Mouse (Mus musculus) R1 (cell line): Measurements from ENCODE around the gene Sp2.

Source experiments
- DNase-seq: peaks from one replicate; pipeline ENCODE4 v3.0.0-alpha.2; 2018; ENCODE audit warnings: low read depth, low spot score

The Sp2 gene

DNA sequence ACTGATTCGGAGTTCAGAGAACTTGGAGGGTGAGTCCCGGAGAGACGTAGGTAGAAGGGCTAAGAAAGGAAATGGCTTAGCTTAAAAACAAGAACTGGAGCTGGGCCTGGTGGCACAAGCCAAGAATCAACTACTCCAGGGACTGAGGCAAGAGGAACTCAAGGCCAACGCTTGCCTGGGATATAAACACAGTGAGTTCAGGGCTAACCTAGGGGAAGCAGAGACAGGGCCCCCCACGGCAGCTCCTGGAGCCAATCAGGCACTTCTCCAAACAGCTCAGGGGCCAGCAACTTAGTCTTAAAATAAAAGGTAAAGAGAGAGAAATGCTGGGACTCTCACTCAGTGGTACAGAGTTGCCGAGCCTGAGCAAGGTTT is 44.3 kb downstream of the Sp2 start:
- no peak for DNase-seq

DNA sequence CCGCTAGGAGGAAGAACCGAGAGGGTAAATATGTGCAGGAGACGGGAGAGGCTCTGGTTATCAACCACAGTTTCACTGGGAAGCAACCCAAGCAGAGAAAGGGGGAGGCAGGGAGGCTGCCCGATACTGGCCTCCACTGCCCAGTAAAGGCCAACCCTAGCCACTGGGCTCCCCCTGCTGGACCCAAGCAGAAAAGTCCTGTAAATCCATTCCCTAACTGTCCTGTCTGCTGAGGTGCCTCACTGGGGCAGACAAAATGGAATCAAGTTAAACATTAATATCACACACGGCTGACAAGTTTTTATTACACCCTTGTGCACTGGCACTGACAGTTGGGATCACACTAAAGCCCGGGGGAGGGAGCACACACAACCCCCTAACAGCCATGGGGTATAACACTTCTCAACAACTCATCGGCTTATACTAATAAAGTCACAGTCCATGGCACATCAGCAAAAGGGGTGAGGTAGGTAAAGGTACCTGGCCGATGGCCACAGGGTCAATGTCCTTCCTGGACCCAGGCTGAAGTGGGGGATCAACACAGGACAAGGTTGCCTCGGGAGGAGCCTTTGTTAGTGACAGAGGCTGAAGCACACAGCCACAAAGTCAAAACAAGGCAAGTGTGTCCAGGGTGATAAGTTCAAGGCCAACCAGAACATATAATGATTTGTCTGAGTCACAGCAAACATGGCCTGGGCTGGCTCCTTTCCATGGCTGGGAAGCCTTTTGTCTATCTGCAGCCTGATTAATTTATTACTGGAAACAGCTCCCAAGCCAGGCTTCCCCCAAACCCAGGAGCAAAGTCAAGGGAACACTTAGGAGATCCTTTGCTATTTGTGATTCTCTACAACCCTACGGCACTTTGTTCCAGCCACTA is 45.0 kb downstream of the Sp2 start:
- no peak for DNase-seq

DNA sequence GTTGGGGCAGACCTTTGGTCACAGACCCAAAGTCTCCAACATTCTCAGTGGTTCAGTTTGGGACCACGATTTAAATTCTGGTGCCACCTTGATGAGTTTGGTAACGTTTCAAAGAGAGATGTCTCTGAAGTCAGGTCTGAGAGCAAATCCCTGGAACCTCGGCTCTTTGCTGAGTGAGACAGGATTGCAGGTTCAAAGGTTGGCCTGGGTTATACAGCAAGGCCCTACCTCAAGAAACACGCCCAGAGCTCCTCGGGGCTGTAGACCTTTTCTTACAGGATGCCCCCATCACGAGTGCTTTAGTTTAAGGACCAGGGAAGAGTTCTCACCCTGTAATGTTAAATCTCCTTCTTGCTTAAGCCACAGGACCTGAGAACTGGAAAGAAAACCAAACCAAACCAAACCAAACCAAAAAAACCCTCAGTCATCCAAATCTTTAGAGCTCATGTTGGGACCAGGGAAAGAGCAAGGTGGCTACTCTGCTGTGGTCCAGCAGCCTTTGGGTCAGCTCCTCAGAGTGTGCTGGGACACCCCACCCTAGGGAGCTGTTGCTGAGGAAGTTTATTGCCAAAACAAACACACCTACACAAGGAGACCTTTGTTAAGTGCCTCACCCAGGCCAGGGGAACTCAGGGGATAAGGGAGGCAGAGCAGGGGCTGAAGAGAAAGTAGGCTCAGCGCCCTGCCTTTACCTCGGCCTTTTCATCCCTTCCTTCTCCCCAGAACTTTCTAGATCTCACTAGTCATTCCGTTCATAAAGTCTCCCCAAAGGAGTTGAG is 46.7 kb downstream of the Sp2 start:
- no peak for DNase-seq

DNA sequence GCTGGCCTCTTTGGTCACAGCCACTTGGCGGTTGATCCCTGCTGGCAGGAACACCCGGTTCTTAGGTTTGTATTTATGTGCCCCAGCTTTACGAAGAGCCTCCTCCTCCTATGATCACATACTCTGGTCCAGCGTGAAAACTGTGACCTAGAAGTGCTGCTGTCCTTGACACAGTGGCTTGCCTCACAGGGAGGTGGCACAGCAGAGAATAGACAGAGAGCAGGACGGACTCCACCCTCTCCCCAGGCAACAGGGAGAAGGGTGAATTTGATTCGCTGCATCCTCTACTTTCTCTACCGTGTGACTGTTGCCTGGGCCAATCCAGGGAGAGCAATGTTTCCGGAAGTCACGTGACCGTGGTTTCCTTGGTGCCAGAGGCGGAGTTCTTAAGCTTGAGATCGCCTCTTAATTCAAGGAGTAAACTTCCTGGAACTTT is 47.8 kb downstream of the Sp2 start:
- peak; percentile 99 for DNase-seq

DNA sequence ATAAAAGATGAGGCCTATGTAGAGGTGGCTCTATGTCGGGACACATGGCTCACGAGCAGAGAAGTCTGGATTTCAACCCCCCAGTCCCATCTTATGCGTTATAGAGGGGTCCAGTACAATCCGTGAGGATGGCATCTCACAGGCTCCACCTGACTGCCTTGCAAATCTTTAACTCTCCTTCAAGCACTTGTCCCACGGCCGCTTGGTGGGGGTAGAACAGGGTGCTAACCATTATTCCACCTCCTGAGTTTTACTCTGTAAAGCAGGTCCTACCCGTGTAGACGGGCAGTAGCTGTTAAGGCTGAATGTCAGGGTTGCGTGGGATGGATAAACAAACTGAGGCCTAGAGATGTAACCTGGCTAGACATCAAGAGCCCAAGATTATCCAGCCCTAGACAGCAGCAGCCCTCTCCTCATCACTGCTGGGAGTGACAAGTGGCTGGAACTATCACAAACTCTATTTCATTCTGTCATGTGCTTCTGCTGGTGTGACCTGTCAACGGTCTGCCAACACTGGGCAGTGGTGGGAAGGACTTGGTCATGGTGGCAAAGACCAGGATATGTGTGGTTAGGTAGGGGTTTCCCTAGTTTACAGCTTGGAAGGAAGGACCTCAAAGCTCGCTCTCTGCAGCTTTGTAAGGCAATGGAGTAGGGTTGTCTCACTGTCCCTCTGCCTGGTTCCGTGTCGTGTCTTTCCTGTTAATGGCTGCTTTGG is 49.0 kb downstream of the Sp2 start:
- DNase-seq = no peak

DNA sequence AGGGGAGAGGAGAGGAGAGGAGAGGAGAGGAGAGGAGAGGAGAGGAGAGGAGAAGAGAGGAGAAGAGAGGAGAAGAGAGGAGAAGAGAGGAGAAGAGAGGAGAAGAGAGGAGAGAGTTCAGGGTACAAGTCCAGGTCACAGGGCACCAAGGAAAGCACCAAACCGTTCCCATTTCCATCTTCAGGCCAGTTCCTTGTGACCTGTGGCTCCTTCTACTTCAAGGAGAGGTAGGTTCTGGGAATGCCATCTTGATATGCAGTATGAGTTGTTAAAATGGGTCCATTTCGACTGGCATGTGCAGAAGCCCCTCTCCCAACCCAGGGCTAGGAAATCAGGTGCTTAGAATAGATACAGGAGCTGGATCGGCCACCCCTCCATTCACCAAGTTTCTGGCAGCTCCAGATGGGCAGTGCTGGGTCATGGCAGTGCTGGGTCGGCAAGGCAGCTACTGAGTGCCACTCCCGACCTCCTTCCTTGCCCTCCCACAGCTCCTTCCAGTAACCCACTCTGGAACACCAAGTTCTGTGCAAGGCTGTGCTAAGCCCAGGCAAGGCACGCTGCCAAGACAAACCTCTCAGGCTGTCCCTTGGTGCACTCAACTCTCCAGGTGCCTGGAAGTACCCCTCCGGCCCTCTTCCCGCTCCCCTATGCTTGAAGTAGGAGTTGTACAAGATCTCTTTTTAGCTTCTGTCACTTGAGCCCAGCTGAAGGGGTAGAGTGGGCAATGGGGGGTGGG is 51.3 kb downstream of the Sp2 start:
- DNase-seq = no peak

DNA sequence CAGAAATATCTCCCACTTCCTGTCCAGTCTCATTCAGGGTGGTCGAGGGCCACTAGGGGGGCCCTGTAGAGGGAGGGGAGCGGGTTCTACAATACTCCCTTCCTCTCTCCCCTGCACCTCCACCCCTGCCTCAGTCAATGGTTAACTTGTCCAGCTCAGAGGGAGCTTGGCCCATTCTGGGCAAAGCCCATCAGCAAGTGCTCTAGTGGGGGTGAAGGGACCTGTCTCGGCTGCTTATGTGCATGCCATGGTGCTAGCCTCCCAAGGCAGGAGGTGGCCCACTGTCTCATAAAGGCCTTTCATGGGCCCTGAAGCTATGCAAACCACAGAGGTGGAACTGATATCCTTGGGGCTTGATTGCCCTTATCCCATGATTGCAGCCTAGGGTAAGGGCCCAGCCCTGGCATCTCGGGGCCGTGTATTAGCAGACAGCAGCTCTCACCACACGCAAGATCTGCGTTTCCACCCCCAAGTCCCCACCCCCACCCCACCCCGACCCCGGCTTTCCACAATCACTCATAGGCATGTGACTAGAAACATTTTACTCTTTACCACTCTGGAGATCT is 52.9 kb downstream of the Sp2 start:
- DNase-seq = no peak

DNA sequence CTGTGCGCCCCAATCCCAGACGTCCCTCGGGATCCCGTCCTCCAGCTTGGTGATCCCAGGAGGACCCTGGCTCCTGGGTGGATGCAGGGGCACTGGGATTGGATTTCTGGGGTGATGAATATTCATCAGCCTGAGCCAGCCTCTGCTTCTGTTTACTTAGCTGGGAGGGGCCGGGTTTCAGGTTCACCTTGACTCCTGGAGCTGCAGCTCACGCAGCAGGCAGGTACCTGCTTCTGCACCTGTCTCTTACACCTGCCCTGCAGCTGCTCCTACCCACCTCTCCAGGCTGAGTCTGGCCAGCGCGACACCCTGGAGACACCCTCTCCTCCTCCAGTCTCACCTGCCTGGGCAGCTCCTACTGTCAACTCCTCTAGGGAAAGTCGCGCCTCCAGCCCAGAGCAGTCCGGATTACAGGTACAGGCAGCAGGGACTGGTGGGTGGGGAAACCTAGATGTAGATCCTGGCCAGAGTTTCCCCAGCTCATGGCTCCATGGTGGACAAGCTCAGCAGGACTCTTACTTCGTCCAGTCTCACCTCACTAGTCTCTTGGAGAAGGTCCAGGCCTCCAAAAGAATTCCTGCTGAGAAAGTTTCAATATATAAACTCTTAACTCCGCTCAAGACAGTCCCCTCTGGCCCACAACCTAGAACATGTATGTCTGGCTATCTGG is 53.5 kb downstream of the Sp2 start:
- DNase-seq = peak; percentile 35

DNA sequence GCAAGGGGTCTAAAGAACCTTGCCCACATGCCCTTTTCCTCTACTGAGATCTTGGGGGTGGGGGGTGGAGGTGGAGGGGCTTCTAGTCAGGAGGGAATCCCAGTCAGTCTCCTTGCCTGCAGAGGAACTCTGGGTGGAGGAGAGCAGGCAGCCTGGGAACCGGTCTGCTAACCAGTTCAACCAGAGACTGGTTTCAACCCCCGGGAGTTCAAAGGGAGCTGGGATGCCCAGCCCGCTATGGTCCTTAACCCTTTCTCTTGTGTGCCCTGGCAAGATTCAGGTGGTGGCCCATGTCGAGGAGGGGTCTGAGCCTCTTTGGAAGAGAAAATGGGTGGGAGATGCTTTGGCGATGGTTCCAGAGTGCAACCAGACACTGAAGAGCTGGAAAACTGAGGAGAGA is 54.1 kb downstream of the Sp2 start:
- DNase-seq = no peak

DNA sequence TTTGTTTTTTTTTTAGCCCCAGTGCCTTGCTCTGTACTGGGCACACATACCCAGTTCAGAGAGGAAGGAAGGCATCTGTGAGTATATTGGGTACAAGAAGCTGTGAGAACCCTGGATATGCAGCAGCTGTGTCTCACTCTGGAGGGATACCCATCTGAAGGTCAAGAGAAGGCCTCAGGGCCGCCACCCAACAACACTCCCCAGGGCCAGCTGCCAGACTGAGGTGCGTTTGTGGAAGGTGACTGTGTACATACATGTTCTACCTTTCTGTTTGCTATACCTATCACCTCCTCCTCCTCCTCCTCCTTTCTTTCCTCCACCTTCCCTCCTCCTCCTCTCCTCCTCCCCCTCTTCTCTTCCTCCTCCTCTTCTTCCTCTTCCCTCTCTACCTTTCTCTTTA is 54.7 kb downstream of the Sp2 start, which contains the start of gene Prr15l:
Gene Prr15l, plus strand, starts transcription at position 17 of the 400 bp plus-strand sequence.
- no peak for DNase-seq

DNA sequence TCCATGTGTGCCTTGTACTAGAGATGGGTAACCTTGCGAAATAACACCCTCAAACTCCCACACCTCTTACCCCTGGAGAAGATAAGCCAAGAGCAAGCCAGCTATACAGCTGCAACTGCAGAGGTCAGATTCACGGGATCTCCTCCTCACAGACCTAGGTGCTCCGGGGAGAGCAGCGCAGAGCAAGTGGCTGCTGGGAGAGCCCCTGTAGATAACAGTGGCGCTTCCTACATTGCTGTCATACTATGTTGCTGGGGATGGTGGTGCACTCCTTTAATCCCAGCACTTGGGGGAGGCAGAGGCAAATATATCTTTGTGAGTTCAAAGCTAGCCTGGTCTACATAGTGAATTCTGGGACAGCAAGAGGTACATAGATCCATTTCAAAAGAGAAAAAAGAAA is 56.2 kb downstream of the Sp2 start:
- DNase-seq = no peak

DNA sequence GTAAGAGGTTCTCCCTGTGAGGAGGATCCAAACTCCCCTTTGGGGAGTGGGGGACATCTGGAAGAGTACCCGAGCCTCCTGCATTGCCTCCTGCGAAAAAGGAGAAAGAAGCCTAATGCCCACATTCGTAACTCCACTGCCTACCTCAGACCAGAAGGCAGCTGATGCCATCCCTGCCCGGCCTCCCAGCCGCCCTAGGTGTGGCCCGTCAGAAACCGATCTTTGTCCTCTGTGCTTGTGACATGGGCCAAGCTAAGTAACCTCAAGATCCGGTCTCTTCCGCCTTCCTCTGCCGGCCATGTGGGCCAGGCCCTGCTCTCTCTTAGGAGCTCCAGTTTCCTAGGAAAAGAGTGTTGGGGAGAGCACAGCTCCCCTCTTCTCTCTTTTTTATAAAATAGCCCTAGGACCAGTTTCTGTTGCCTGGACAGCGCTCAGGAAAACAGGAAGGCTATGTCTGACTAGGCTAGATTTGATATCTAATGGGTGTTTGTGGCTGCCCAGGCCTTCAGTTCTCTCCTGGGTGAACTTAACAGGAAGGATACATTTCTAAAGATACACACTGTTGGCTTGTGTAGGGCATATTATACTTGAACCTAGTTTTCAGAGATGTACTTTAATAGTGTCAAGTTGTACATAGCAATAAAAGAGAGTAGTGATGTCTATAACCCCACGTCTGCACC is 57.1 kb downstream of the Sp2 start:
- DNase-seq = no peak

DNA sequence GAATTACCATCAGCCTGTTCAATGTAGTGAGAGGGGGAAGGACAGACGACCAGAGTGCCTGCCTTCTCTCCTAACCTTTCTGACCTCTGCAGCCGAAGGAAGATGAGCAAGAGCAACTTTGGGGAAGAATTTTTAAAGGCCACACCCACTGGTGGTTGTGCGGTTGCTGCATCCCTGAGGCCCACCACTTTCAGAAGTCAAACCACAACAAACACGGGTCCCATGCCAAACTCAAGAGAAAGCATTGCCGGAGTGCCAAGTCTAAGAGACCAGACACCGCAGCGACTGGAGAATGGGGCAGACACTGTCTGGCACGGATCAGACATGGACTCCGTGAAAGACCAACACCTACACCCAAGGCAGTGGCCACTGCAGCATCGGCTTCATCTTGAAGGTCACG is 57.9 kb downstream of the Sp2 start:
- DNase-seq = no peak

DNA sequence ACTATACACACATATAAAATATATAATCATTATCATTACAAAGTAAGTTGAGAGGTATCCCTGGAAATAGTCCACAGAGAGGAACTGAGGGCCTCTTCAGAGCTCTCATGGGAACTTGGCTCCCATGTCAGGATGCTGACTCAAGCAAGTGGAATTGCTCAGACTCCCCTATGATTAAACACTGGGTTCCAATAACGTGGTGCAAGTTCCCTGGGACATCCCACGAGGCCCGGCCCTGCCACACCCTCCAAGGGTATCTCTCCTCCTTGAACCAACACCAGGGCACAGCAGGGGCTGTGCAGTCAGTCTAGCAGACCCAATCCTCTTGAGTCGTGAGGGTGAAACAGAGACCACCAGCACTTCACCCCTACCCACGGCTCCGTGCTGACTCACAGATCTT is 63.8 kb downstream of the Sp2 start:
- DNase-seq = no peak

DNA sequence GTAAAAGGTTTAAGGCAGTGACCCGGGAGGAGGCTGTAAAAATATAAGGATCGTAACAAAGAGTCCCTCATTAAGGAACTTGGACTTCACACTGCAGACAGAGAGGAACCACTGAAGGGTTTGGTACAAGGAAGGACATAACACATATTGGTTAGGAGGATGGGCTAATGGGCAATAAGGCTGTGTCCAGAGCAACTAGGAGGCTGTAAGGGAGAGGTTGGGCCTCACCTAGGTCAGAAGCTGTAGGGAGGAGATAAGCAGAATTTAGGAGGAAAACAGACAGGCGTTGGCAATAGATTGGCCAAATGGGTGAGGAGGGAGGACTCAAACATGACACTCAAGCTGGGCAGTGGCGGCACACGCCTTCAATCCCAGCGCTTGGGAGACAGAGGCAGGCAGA is 65.3 kb downstream of the Sp2 start:
- no peak for DNase-seq

DNA sequence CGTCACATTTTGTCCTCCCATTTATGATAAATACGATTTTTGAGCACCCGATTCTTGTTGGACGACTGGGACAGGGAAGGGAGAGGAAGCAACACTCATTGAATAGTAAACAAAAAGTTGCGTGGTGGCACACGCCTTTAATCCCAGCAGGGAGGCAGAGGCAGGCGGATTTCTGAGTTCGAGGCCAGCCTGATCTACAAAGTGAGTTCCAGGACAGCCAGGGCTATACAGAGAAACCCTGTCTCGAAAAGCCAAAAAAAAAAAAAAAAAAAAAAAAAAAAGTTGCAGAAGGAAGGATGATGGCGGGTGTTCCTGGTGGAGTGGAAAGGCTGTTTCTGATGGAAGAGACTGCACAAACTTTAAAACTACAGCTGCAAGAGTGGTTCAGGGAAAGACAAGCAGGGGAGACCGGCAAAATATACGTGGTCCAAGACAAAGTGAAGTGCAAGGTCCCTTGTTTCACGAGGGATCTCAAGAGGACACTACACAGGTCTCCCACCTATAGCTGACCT is 65.8 kb downstream of the Sp2 start:
- no peak for DNase-seq

DNA sequence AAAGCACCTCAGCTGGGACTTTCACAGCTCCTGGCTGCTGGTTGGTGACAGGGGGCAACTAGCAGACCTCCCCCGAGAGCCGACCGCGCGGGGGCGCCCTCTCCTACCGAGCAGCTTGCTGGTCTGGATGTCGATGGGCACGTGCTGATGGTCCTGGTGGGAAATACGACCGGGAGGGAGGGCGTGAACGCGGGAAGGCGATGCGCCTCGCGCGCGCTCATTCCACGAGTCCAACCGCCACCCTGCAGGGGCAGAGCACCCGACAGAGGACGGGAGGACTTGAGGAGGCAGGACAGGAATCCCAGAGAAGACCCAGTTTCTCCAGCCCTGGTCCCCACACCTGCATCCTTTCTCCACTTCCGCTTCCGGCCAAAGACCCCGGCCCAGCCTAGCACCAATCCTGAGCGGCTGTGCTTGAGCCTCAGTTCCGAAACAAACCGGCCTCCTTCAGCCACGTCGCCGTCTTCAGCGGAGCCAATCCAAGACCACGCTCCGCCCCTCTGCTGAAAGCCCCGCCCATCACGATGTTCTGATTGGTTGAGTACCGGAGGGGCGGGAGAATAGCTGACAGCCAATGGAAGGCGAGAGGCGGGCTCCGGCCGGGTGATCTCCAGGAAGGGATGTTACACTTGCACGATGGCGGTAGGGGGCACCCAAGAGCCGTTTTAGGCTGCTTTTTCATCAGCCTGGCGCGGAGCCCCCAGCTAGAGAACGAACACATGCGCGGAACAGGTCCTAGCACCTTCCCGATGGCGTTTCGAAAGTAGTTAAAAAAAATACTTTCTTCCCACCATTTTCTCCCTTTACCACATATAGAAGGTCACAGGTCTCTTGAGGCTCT is 66.5 kb downstream of the Sp2 start, which contains the start of gene Cdk5rap3:
Gene Cdk5rap3, minus strand, starts transcription at position 453 of the 841 bp plus-strand sequence.
- DNase-seq = peak; percentile 99

DNA sequence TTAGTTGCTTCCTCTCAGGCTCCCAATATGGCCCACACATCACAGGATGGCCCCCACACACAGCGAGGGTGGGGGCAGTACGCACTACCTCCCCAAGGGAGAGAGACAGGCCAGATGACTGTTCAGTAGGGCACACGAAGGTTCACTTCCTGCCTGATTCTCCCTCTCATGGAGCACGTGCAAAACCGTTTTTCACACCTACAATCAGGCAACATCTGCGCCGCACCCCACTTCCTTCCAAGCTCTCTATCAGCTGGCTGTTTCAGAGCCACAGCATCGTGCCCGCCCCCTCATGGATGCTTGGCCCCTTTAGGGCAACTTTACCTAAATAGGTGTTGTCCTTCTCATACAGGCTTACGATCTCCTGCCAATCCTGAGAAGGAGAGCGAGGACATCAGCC is 70.1 kb downstream of the Sp2 start:
- no peak for DNase-seq

DNA sequence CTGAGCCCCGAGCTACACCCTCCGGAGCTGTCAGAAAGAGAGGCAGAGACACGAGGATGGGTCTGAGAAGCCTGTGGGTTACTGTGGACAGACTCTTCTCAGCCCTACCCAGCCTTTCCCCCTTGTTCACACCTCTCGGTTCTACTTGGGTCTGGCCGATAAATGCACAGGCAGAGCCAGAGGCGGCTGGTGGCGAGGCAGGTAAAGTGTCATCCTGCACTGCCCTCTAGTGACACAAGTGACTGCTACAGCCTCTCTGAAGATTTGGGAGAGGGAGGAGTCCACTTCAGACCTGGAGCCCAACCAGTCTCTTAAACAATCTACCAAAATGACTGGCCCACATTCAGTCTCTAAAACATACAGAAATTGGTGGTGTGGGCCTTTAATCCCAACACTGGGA is 72.8 kb downstream of the Sp2 start:
- DNase-seq = peak; percentile 85
